Comparison of ENCODE assay signal across 9 mouse cellular contexts in the genomic region with DNA sequence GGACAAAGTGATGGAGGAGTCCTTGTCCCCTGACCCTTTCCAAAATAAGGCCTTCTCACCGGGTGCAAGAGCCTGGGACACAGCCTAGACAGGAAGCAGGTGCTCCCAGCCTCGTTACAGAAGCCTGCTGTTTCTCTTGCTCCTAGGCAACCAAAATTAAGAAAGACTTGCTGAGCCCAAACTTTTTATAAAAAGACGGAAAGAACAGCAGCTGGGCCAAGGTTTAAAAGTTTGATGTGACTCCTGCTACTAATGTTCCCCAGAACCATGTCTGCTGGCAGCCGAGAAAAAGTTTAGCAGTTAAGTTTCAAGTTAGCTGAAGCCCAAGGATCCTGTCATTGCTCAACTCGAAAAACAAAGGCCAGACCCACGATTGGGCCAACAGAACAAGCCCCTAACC.
DNase-seq lines count a peak whose midpoint lies in the region; ATAC-seq lines count a peak whose summit lies in the region.
"Had no signal": no experiment of that assay in that cellular context is flagged by ENCODE, and none has a peak within 500 bp of the region (broad histone marks: within the 10 kb centered on the region; RNA-seq: fewer than 3 reads in every experiment).

No protein-coding gene starts in this region.

- no peak overlapping the region for H3K9ac ChIP-seq in limb, embryonic 11.5 days (ENCODE audit: low read length)
- H3K9ac ChIP-seq: midbrain, embryonic 15.5 days had no signal

- H3K4me3 ChIP-seq in heart, embryonic 10.5 days: no peak overlapping the region
- no peak overlapping the region for H3K4me3 ChIP-seq in brown adipose tissue, adult 24 weeks (ENCODE audit: insufficient read depth, low read depth, low read length)
- no peak overlapping the region for H3K4me3 ChIP-seq in limb, embryonic 11.5 days (ENCODE audit: low read depth, low read length)
- H3K4me3 ChIP-seq: midbrain, embryonic 15.5 days had no signal

- H3K4me1 ChIP-seq in heart, embryonic 10.5 days: no peaks in the 10 kb centered on the region
- H3K4me1 ChIP-seq in brown adipose tissue, adult 24 weeks (ENCODE audit: control insufficient read depth, insufficient read depth, insufficient read length, low read length): no peaks in the 10 kb centered on the region
- no peaks in the 10 kb centered on the region for H3K4me1 ChIP-seq in limb, embryonic 11.5 days (ENCODE audit: control insufficient read depth, insufficient read depth, low read length)
- H3K4me1 ChIP-seq: midbrain, embryonic 15.5 days had no signal

- no peak overlapping the region for H3K4me2 ChIP-seq in limb, embryonic 11.5 days (ENCODE audit: low read depth, severe bottlenecking)
- H3K4me2 ChIP-seq: midbrain, embryonic 15.5 days had no signal

- peaks cover 7% of the 10 kb centered on the region; the same call in 1 of the 2 replicates for H3K36me3 ChIP-seq in heart, embryonic 10.5 days
- no peaks in the 10 kb centered on the region for H3K36me3 ChIP-seq in limb, embryonic 11.5 days (ENCODE audit: control insufficient read depth, insufficient read depth, low read length)

- peak; percentile 98 for DNase-seq in heart, adult 11 months
- no peak for DNase-seq in heart, embryonic 10.5 days (ENCODE audit: low spot score)
- peak; percentile 38 for DNase-seq in limb, embryonic 11.5 days (ENCODE audit: low spot score)
- DNase-seq in cerebellum, adult 9-10 months: no peak
- no peak for DNase-seq in thymus, postnatal 25 days

- no peaks in the 10 kb centered on the region for H3K9me3 ChIP-seq in heart, embryonic 10.5 days
- no peaks in the 10 kb centered on the region for H3K9me3 ChIP-seq in limb, embryonic 11.5 days (ENCODE audit: control insufficient read depth, low read length)
- H3K9me3 ChIP-seq: midbrain, embryonic 15.5 days had no signal

- peak; percentile 67 for ATAC-seq in granulocyte monocyte progenitor cell, adult 5-6 weeks (replicated peaks; ENCODE audit: poor library complexity, severe bottlenecking)
- peak; percentile 73; the same call in 1 of the 2 replicates for ATAC-seq in limb, embryonic 11.5 days (ENCODE audit: insufficient number of reproducible peaks, low FRiP score, low TSS enrichment, low read depth)
- no peak for ATAC-seq in inflammation-experienced regulatory T-cells, adult 6 months
- ATAC-seq: midbrain, embryonic 15.5 days had no signal

- no peaks in the 10 kb centered on the region for H3K27me3 ChIP-seq in heart, embryonic 10.5 days (ENCODE audit: insufficient read depth, poor library complexity, severe bottlenecking)
- H3K27me3 ChIP-seq in limb, embryonic 11.5 days (ENCODE audit: control insufficient read depth, insufficient read depth, low read length): no peaks in the 10 kb centered on the region
- H3K27me3 ChIP-seq: midbrain, embryonic 15.5 days had no signal

- 56% methylated on average over 6 of the region's 6 CpGs for WGBS in heart, embryonic 10.5 days
- 45% methylated on average over 6 of the region's 6 CpGs for WGBS in limb, embryonic 11.5 days

- no peak overlapping the region for H3K27ac ChIP-seq in heart, embryonic 10.5 days
- H3K27ac ChIP-seq in brown adipose tissue, adult 24 weeks (replicated peaks; ENCODE audit: low read depth, low read length): peak overlapping the region; percentile 54; the same call in 1 of the 2 replicates
- peak overlapping the region; percentile 68; the same call in 1 of the 2 replicates for H3K27ac ChIP-seq in limb, embryonic 11.5 days (replicated peaks; ENCODE audit: low read depth, low read length)
- H3K27ac ChIP-seq: midbrain, embryonic 15.5 days had no signal

Comparison
In these comparisons a context has a peak if more than half of its experiments do, and no peak if none do; other contexts are left out.
1. DNase-seq: peak in heart, adult 11 months (single experiment) and limb, embryonic 11.5 days (single experiment); none in heart, embryonic 10.5 days (single experiment), cerebellum, adult 9-10 months (single experiment) and thymus, postnatal 25 days (single experiment).